Mouse (Mus musculus): ENCODE data around the gene Mad1l1.

The Mad1l1 gene

GRCm38 (mm10) chr5:140263754-140264749 is 57.3 kb downstream of the Mad1l1 start:
- DNase-seq (ENCODE audit: low read depth, low spot score) = no peak

- no peak for DNase-seq (ENCODE audit: low read depth, low spot score)
These were observed 59.0 kb downstream of the Mad1l1 start for GRCm38 (mm10) chr5:140262401-140262800.

GRCm38 (mm10) chr5:140261313-140261712 is 60.0 kb downstream of the Mad1l1 start:
- no peak for DNase-seq (ENCODE audit: low read depth, low spot score)

- DNase-seq (ENCODE audit: low read depth, low spot score) = no peak
These were observed 62.7 kb downstream of the Mad1l1 start for GRCm38 (mm10) chr5:140258633-140259032.

GRCm38 (mm10) chr5:140258035-140258434 is 63.3 kb downstream of the Mad1l1 start:
- DNase-seq (ENCODE audit: low read depth, low spot score) = no peak

- DNase-seq (ENCODE audit: low read depth, low spot score) = no peak
These were observed 63.9 kb downstream of the Mad1l1 start for GRCm38 (mm10) chr5:140257439-140257838.

- no peak for DNase-seq (ENCODE audit: low read depth, low spot score)
These were observed 64.7 kb downstream of the Mad1l1 start for GRCm38 (mm10) chr5:140256685-140257084.

GRCm38 (mm10) chr5:140255265-140255664 is 66.1 kb downstream of the Mad1l1 start:
- no peak for DNase-seq (ENCODE audit: low read depth, low spot score)

- DNase-seq (ENCODE audit: low read depth, low spot score) = no peak
These were observed 66.7 kb downstream of the Mad1l1 start for GRCm38 (mm10) chr5:140254656-140255055.

- DNase-seq (ENCODE audit: low read depth, low spot score) = no peak
These were observed 69.4 kb downstream of the Mad1l1 start for GRCm38 (mm10) chr5:140251989-140252388.

GRCm38 (mm10) chr5:140250370-140250769 is 71.0 kb downstream of the Mad1l1 start:
- no peak for DNase-seq (ENCODE audit: low read depth, low spot score)

GRCm38 (mm10) chr5:140249359-140250062 is 71.8 kb downstream of the Mad1l1 start:
- DNase-seq (ENCODE audit: low read depth, low spot score) = no peak

- no peak for DNase-seq (ENCODE audit: low read depth, low spot score)
These were observed 73.3 kb downstream of the Mad1l1 start for GRCm38 (mm10) chr5:140248101-140248500.

- no peak for DNase-seq (ENCODE audit: low read depth, low spot score)
These were observed 81.1 kb downstream of the Mad1l1 start for GRCm38 (mm10) chr5:140240235-140240634.

GRCm38 (mm10) chr5:140238880-140239279 is 82.5 kb downstream of the Mad1l1 start:
- no peak for DNase-seq (ENCODE audit: low read depth, low spot score)

GRCm38 (mm10) chr5:140230818-140231217 is 90.5 kb downstream of the Mad1l1 start:
- no peak for DNase-seq (ENCODE audit: low read depth, low spot score)

GRCm38 (mm10) chr5:140228306-140228705 is 93.0 kb downstream of the Mad1l1 start:
- no peak for DNase-seq (ENCODE audit: low read depth, low spot score)

- no peak for DNase-seq (ENCODE audit: low read depth, low spot score)
These were observed 94.5 kb downstream of the Mad1l1 start for GRCm38 (mm10) chr5:140226871-140227270.

GRCm38 (mm10) chr5:140225881-140226280 is 95.5 kb downstream of the Mad1l1 start:
- no peak for DNase-seq (ENCODE audit: low read depth, low spot score)

GRCm38 (mm10) chr5:140225103-140225502 is 96.2 kb downstream of the Mad1l1 start:
- DNase-seq (ENCODE audit: low read depth, low spot score) = no peak

GRCm38 (mm10) chr5:140223070-140224053 is 98.0 kb downstream of the Mad1l1 start:
- DNase-seq (ENCODE audit: low read depth, low spot score) = no peak
